Mouse (Mus musculus): ENCODE data around the gene Grifin.

Grifin gene

GRCm38 (mm10) chr5:140564896-140565295, at the start of gene Grifin:
TSS of gene Grifin (minus strand) at chr5:140565071.
- DNase-seq: no peak

- DNase-seq: no peak
Measured at GRCm38 (mm10) chr5:140614141-140614540, 49.3 kb upstream of the Grifin start.

- no peak for DNase-seq
Measured at GRCm38 (mm10) chr5:140612191-140612590, 47.3 kb upstream of the Grifin start.

GRCm38 (mm10) chr5:140611611-140612185, 46.8 kb upstream of the Grifin start:
- DNase-seq: no peak

DNA sequence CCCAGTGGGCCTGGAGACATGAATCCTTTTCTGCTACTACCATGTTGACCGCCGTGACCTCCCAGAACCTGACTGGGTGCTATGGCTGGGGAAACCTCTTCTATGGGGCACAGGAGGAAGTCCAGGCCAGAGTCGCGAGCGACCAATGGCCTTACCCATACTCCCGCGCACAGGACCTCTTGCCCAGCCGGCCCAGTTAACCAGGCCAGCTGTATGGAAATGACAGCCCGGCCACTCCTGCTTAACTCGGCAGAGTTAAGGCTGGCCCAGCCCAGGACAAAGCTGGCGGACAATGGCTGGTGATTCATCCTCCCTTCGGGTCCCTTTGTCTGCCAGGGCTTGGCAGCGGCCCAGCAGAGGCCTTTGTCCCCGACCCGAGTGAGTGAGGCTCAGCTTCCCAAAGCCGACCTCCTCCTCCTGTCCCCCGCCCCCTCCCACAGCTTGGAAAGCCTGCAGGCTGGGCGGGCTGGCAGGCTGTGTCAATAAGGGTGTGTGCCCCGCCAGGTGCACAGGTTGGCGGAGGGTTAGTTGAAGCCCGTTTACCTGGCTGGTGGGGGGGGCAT, 46.2 kb upstream of the Grifin start:
- DNase-seq: peak; percentile 53 to 75

DNA sequence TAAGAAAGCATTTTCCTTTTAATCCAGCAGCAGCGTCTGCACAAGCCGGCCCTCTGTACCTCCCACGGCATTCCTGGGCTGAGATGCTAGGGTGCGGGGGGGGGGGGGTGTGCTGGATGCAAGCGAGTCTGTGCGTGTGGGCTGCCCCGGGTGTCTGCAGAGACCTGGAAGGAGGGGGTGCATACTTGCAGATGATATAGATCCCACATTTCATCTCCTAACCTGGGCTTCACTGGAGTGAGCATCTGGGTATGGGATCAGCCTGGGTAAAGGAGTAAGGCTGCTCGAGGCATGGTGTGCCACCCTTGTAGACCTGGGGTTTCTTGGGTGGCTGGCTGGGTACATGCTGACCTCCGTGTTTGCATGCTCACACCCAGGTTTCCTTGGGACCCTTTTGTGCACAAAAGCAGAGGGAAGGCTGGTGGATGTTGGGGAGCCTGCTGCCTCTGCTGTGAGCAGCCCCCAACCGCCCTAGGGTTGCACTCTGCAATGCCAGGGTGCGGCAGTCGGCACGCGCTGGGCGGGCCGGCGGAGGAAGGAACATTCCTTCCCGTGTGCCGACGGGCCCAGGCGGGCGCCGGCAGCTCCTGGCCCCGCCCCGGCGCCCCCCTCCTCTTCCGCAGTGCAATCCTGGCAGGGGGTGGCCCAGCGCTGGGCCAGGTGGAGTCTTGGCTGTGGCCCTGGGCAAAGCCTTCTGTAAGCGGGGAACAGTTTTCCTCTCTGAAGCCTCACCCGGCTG, 45.6 kb upstream of the Grifin start:
- DNase-seq: no peak

GRCm38 (mm10) chr5:140609511-140610272, 44.8 kb upstream of the Grifin start:
- peak; percentile 43 to 55 for DNase-seq

DNA sequence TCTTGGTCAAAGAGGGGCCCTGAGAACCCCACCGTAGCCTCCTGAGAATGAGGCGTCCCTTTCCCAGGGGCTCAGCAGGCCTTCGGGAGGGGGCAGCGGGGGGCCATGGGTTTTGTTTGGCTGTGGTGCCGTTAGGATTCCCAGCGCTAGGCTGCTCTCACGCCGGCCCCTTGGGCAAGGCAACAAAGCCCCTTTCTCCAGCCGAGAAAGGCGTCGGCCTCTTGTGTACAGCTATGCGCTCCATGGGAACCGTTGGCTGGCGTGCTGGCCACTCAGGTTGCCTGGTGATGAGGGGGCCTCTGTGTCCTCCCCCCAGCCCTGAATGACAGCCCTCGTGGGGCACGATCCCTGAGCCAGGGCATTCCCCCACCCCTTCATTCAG, 43.8 kb upstream of the Grifin start:
- DNase-seq: no peak

- no peak for DNase-seq
Measured at GRCm38 (mm10) chr5:140607836-140608633, 43.2 kb upstream of the Grifin start.

- DNase-seq: peak; percentile 62 to 74
Measured at GRCm38 (mm10) chr5:140607001-140607835, 42.3 kb upstream of the Grifin start, which contains the start of gene Lfng. TSS of gene Lfng (plus strand) at chr5:140607320.

DNA sequence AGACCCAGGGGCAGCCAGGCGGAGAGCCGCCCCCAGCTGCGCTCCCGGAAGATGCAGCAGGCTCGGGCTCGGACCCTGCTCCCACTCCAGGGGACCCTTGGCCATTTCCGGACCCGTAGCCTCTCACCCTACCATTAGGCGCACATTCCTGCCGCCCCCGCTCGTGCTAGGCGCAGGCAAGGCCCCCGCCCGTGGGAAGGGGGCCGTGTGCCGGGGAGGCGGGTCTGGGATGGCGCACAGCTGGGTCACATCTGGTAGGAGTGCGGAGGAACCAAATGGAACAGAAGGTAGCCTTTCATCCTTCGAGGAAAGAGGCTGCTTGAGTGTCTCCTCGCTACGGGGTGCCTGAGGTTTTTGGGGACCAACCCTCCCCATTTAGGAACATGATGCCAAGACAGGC, 41.5 kb upstream of the Grifin start:
- DNase-seq: no peak

DNA sequence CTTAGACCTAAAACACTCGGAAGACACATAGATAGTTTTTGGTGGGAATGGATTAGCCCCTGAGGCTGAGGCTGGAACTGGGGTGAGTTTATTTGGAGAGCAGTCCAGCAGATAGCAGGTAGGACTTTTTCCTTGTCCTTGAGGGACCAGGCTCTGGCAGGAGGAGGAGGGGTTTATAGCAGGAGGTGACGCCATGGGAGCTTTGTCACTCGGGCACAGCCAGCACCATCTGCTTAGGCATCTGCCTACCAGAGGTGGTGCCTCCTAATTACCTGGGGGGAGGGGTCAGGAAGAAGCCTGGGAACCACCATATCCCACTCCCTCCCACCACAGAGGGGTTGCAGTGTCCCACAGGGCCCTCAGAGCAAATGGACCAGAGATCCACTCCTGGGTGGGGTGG, 40.4 kb upstream of the Grifin start:
- DNase-seq: no peak

GRCm38 (mm10) chr5:140604386-140604785, 39.5 kb upstream of the Grifin start:
- no peak for DNase-seq

DNA sequence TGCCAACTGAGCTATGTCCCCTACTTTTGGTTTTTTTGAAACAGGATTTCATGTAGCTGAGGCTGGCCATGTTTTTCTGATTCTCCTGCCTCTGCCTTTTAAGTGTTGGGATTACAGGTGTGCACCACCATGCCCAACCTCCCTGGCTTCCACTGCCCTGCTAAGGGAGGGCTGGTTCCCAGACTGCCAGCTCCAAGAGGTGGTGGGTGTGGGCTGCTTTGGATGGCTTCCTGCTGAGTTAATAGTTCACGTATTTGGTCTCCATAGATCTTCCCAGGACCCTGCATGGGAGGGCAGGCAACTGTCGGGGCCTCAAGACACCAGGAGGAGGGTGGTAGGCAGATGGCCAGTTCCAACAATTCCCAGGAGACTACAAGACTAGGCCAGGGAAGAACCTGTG, 37.7 kb upstream of the Grifin start:
- DNase-seq: no peak

- peak in 1 of 2 experiments; percentile 8 for DNase-seq
Measured at GRCm38 (mm10) chr5:140601712-140602111, 36.8 kb upstream of the Grifin start.

- DNase-seq: no peak
Measured at GRCm38 (mm10) chr5:140599939-140600338, 35.1 kb upstream of the Grifin start.

DNA sequence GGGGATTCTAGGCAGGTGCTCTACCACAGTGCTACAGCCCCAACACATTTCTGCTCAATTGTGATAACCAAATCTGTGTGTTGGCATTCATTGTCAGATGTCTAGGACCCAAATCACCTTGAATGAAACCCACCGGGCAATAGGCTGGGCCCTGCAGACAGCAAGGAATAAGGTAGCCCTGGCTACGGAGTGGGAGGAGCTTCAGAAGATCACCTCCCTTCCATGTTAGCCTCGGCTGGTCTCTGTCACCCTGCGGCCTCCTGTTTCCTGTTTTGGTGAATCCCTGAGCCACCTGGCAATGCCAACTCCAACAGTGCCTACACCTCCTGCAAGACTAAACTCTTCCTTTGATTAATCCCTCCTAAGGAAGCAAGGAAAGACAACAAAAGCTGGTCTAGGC, 32.9 kb upstream of the Grifin start:
- DNase-seq: no peak

GRCm38 (mm10) chr5:140596927-140597588, 32.2 kb upstream of the Grifin start:
- DNase-seq: no peak

DNA sequence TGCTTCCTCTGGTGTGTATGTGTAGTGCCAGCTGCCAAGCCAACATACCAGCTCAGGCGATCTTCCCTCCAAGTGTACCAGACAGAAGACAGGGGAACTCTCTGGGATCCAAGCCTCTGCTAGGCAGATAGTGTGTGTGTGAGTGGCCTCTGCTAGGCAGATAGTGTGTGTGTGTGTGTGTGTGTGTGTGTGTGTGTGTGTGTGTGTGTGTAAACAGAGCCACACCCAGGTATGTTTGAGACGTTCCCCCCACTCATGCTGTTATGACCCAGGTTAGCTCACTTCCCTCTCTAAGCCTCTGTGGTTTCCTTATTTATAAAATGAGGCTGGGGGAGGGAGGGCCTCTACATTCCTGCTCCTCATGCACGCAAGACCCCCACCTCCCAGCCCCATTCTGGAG, 31.6 kb upstream of the Grifin start:
- DNase-seq: no peak

- DNase-seq: no peak
Measured at GRCm38 (mm10) chr5:140594846-140595245, 30.0 kb upstream of the Grifin start.

All from cerebellum, postnatal 14 days (tissue).